Mouse (Mus musculus): ENCODE measurements around the gene Olfr1260. TPM values are rescaled to one million over a fixed set of nuclear protein-coding genes. Genes with fewer than 3 reads are reported as not detected.

Olfr1260 gene
- polyA plus RNA-seq, 1 experiment from 2014 or later, result not detected

Other genes with a start within 250 kb of the Olfr1260 start
- gene Olfr1252, start 249.3 kb upstream of the Olfr1260 start, polyA plus RNA-seq (2015; fragmentation: Nextera tagmentation; extraction: Ambion mirVana), result not detected in 2 replicates
- not detected in 2 replicates for gene Olfr1253, start 217.2 kb upstream of the Olfr1260 start, polyA plus RNA-seq (2015; fragmentation: Nextera tagmentation; extraction: Ambion mirVana)
- not detected in 2 replicates for gene Olfr1254, start 180.7 kb upstream of the Olfr1260 start, polyA plus RNA-seq (2015; fragmentation: Nextera tagmentation; extraction: Ambion mirVana)
- not detected in 2 replicates for gene Olfr1255, start 162.3 kb upstream of the Olfr1260 start, polyA plus RNA-seq (2015; fragmentation: Nextera tagmentation; extraction: Ambion mirVana)
- gene Olfr1256, start 132.8 kb upstream of the Olfr1260 start, polyA plus RNA-seq (2015; fragmentation: Nextera tagmentation; extraction: Ambion mirVana), result not detected in 2 replicates
- gene Olfr48, start 126.1 kb upstream of the Olfr1260 start, polyA plus RNA-seq (2015; fragmentation: Nextera tagmentation; extraction: Ambion mirVana), result not detected in 2 replicates
- gene Olfr1257, start 95.9 kb upstream of the Olfr1260 start, polyA plus RNA-seq (2015; fragmentation: Nextera tagmentation; extraction: Ambion mirVana), result not detected in 2 replicates
- gene Olfr1258, start 47.0 kb upstream of the Olfr1260 start, polyA plus RNA-seq (2015; fragmentation: Nextera tagmentation; extraction: Ambion mirVana), result not detected in 2 replicates
- not detected in 2 replicates for gene Olfr1259, start 25.7 kb upstream of the Olfr1260 start, polyA plus RNA-seq (2015; fragmentation: Nextera tagmentation; extraction: Ambion mirVana)
- gene Olfr1261, start 16.9 kb downstream of the Olfr1260 start, polyA plus RNA-seq (2015; fragmentation: Nextera tagmentation; extraction: Ambion mirVana), result not detected in 2 replicates
- not detected in 2 replicates for gene Olfr1262, start 25.8 kb downstream of the Olfr1260 start, polyA plus RNA-seq (2015; fragmentation: Nextera tagmentation; extraction: Ambion mirVana)
- gene Olfr1263, start 37.8 kb downstream of the Olfr1260 start, polyA plus RNA-seq (2015; fragmentation: Nextera tagmentation; extraction: Ambion mirVana), result not detected in 2 replicates
- gene Olfr1264, start 51.2 kb downstream of the Olfr1260 start, polyA plus RNA-seq (2015; fragmentation: Nextera tagmentation; extraction: Ambion mirVana), result not detected in 2 replicates
- gene Olfr1265, start 61.0 kb downstream of the Olfr1260 start, polyA plus RNA-seq (2015; fragmentation: Nextera tagmentation; extraction: Ambion mirVana), result not detected in 2 replicates
- not detected in 2 replicates for gene Olfr140, start 89.3 kb downstream of the Olfr1260 start, polyA plus RNA-seq (2015; fragmentation: Nextera tagmentation; extraction: Ambion mirVana)
- gene Olfr1269, start 147.1 kb downstream of the Olfr1260 start, polyA plus RNA-seq (2015; fragmentation: Nextera tagmentation; extraction: Ambion mirVana), result not detected in 2 replicates
- not detected in 2 replicates for gene Olfr32, start 168.0 kb downstream of the Olfr1260 start, polyA plus RNA-seq (2015; fragmentation: Nextera tagmentation; extraction: Ambion mirVana)
- gene Olfr1270, start 178.8 kb downstream of the Olfr1260 start, polyA plus RNA-seq (2015; fragmentation: Nextera tagmentation; extraction: Ambion mirVana), result not detected in 2 replicates

Measured in lung, embryonic 16.5 days (tissue).